Mouse (Mus musculus): ENCODE measurements around the gene Neb. TPM values are rescaled to one million over a fixed set of nuclear protein-coding genes. Genes with fewer than 3 reads are reported as not detected.

Gene Neb
- polyA plus RNA-seq, 2 experiments: 51.8 to 126 TPM

- Histone ChIP-seq H3K27ac (replicated peaks; ENCODE audit: low read depth, low read length) (no peak overlapping the region), H3K4me3 (replicated peaks; ENCODE audit: low read length) (no peak overlapping the region), H3K36me3 (ENCODE audit: control insufficient read depth, insufficient read depth, low read length) (no peaks in the 10 kb centered on the region), H3K4me2 (replicated peaks; ENCODE audit: low read depth, low read length, severe bottlenecking) (no peak overlapping the region), H3K9me3 (ENCODE audit: control insufficient read depth, low read length) (no peaks in the 10 kb centered on the region), H3K27me3 (ENCODE audit: control insufficient read depth, insufficient read depth, low read length) (no peaks in the 10 kb centered on the region), H3K9ac (ENCODE audit: low read depth, low read length, severe bottlenecking) (no peak overlapping the region), H3K4me1 (ENCODE audit: control insufficient read depth, insufficient read depth, low read length) (no peaks in the 10 kb centered on the region)
- 59% methylated on average over 3 of the region's 3 CpGs for WGBS
- TF ChIP-seq POLR2A (IDR thresholded peaks at IDR 0.05; ENCODE audit: borderline replicate concordance, extremely low read depth, insufficient read depth, insufficient read length): no peak
- ATAC-seq (ENCODE audit: low FRiP score, low read depth): no peak
- no peak for DNase-seq (ENCODE audit: low spot score)
These were observed 62.5 kb downstream of the Neb start for GRCm38 (mm10) chr2:52315737-52316136.

GRCm38 (mm10) chr2:52314922-52315730 lies 63.1 kb downstream of the Neb start:
- TF ChIP-seq POLR2A (IDR thresholded peaks at IDR 0.05; ENCODE audit: borderline replicate concordance, extremely low read depth, insufficient read depth, insufficient read length): no peak
- no peak for DNase-seq (ENCODE audit: low spot score)
- WGBS: 74% methylated on average over 7 of the region's 7 CpGs

GRCm38 (mm10) chr2:52310757-52311156 lies 67.5 kb downstream of the Neb start:
- Histone ChIP-seq H3K9me3 (ENCODE audit: control insufficient read depth, low read length) (no peaks in the 10 kb centered on the region), H3K27me3 (ENCODE audit: control insufficient read depth, insufficient read depth, low read length) (no peaks in the 10 kb centered on the region), H3K4me1 (ENCODE audit: control insufficient read depth, insufficient read depth, low read length) (no peaks in the 10 kb centered on the region), H3K4me3 (replicated peaks; ENCODE audit: low read length) (no peak overlapping the region), H3K9ac (ENCODE audit: low read depth, low read length, severe bottlenecking) (no peak overlapping the region), H3K4me2 (replicated peaks; ENCODE audit: low read depth, low read length, severe bottlenecking) (no peak overlapping the region), H3K27ac (replicated peaks; ENCODE audit: low read depth, low read length) (no peak overlapping the region), H3K36me3 (ENCODE audit: control insufficient read depth, insufficient read depth, low read length) (no peaks in the 10 kb centered on the region)
- ATAC-seq (ENCODE audit: low FRiP score, low read depth): no peak
- no peak for DNase-seq (ENCODE audit: low spot score)
- TF ChIP-seq POLR2A (IDR thresholded peaks at IDR 0.05; ENCODE audit: borderline replicate concordance, extremely low read depth, insufficient read depth, insufficient read length): no peak
- 75% methylated on average over 4 of the region's 4 CpGs for WGBS

More at GRCm38 (mm10) chr2:52314922-52315730, 63.1 kb downstream of the Neb start:
- Histone ChIP-seq H3K9me3 (ENCODE audit: control insufficient read depth, low read length) (no peaks in the 10 kb centered on the region), H3K4me2 (replicated peaks; ENCODE audit: low read depth, low read length, severe bottlenecking) (no peak overlapping the region), H3K9ac (ENCODE audit: low read depth, low read length, severe bottlenecking) (no peak overlapping the region), H3K36me3 (ENCODE audit: control insufficient read depth, insufficient read depth, low read length) (no peaks in the 10 kb centered on the region), H3K4me1 (ENCODE audit: control insufficient read depth, insufficient read depth, low read length) (no peaks in the 10 kb centered on the region), H3K27me3 (ENCODE audit: control insufficient read depth, insufficient read depth, low read length) (no peaks in the 10 kb centered on the region), H3K27ac (replicated peaks; ENCODE audit: low read depth, low read length) (no peak overlapping the region), H3K4me3 (replicated peaks; ENCODE audit: low read length) (no peak overlapping the region)
- no peak for ATAC-seq (ENCODE audit: low FRiP score, low read depth)

GRCm38 (mm10) chr2:52306635-52307034 lies 71.6 kb downstream of the Neb start:
- H3K27me3 ChIP-seq (ENCODE audit: control insufficient read depth, insufficient read depth, low read length): no peaks in the 10 kb centered on the region
- TF ChIP-seq POLR2A (IDR thresholded peaks at IDR 0.05; ENCODE audit: borderline replicate concordance, extremely low read depth, insufficient read depth, insufficient read length): no peak
- H3K4me2 ChIP-seq (replicated peaks; ENCODE audit: low read depth, low read length, severe bottlenecking): no peak overlapping the region
- DNase-seq (ENCODE audit: low spot score) (no peak), ATAC-seq (ENCODE audit: low FRiP score, low read depth) (no peak)
- no peaks in the 10 kb centered on the region for H3K36me3 ChIP-seq (ENCODE audit: control insufficient read depth, insufficient read depth, low read length)
- WGBS: 84% methylated on average over 5 of the region's 5 CpGs
- H3K9ac ChIP-seq (ENCODE audit: low read depth, low read length, severe bottlenecking): no peak overlapping the region
- no peaks in the 10 kb centered on the region for H3K9me3 ChIP-seq (ENCODE audit: control insufficient read depth, low read length)
- no peaks in the 10 kb centered on the region for H3K4me1 ChIP-seq (ENCODE audit: control insufficient read depth, insufficient read depth, low read length)
- H3K4me3 ChIP-seq (replicated peaks; ENCODE audit: low read length): no peak overlapping the region
- no peak overlapping the region for H3K27ac ChIP-seq (replicated peaks; ENCODE audit: low read depth, low read length)

- no peak overlapping the region for H3K27ac ChIP-seq (replicated peaks; ENCODE audit: low read depth, low read length)
- DNase-seq (ENCODE audit: low spot score): no peak
- no peak for TF ChIP-seq POLR2A (IDR thresholded peaks at IDR 0.05; ENCODE audit: borderline replicate concordance, extremely low read depth, insufficient read depth, insufficient read length)
- H3K36me3 ChIP-seq (ENCODE audit: control insufficient read depth, insufficient read depth, low read length): no peaks in the 10 kb centered on the region
- no peak overlapping the region for H3K9ac ChIP-seq (ENCODE audit: low read depth, low read length, severe bottlenecking)
- H3K9me3 ChIP-seq (ENCODE audit: control insufficient read depth, low read length): no peaks in the 10 kb centered on the region
- WGBS: 84% methylated on average over 3 of the region's 3 CpGs
- ATAC-seq (ENCODE audit: low FRiP score, low read depth): no peak
- no peaks in the 10 kb centered on the region for H3K27me3 ChIP-seq (ENCODE audit: control insufficient read depth, insufficient read depth, low read length)
- no peaks in the 10 kb centered on the region for H3K4me1 ChIP-seq (ENCODE audit: control insufficient read depth, insufficient read depth, low read length)
- no peak overlapping the region for H3K4me3 ChIP-seq (replicated peaks; ENCODE audit: low read length)
- H3K4me2 ChIP-seq (replicated peaks; ENCODE audit: low read depth, low read length, severe bottlenecking): no peak overlapping the region
These were observed 73.7 kb downstream of the Neb start for GRCm38 (mm10) chr2:52304554-52304953.
